Mouse (Mus musculus) kidney, embryonic 15.5 days (tissue): ENCODE measurements around the gene Tmod2. TPM values are rescaled to one million over a fixed set of nuclear protein-coding genes. Genes with fewer than 3 reads are reported as not detected.

Experiments
- ATAC-seq: fragments of 200-750 bp; cut with Nextera tagmentation; replicated peaks from 2 replicates; pipeline ENCODE4 v1.8.0; 2017; ENCODE audit warnings: moderate TSS enrichment; ENCODE audit not compliant: low FRiP score
- H3K27ac ChIP-seq: fragments of 300-500 bp; sonication (generic); 2 replicates; pipeline ENCODE4 v1.5.1; 2015; ENCODE audit warnings: mild to moderate bottlenecking, inconsistent platforms
- H3K27me3 ChIP-seq: fragments of 300-500 bp; sonication (generic); 2 replicates; pipeline ENCODE4 v1.6.1; 2015; ENCODE audit warnings: inconsistent platforms
- H3K36me3 ChIP-seq: fragments of 300-500 bp; sonication (generic); 2 replicates; pipeline ENCODE4 v1.6.1; 2015; ENCODE audit warnings: inconsistent platforms
- H3K4me1 ChIP-seq: fragments of 300-500 bp; sonication (generic); 2 replicates; pipeline ENCODE4 v1.6.1; 2015; ENCODE audit warnings: inconsistent platforms
- H3K4me2 ChIP-seq: fragments of 300-500 bp; sonication (generic); 2 replicates; pipeline ENCODE4 v1.6.1; 2015; ENCODE audit warnings: moderate library complexity, mild to moderate bottlenecking, inconsistent platforms
- H3K4me3 ChIP-seq: fragments of 300-500 bp; sonication (generic); replicated peaks from 2 replicates; pipeline ENCODE4 v1.5.1; 2015; ENCODE audit warnings: mild to moderate bottlenecking, inconsistent platforms
- H3K9ac ChIP-seq: fragments of 300-500 bp; sonication (generic); 2 replicates; pipeline ENCODE4 v1.6.1; 2015; ENCODE audit warnings: mild to moderate bottlenecking, inconsistent platforms
- H3K9me3 ChIP-seq: fragments of 300-500 bp; sonication (generic); replicated peaks from 2 replicates; pipeline ENCODE4 v1.6.1; 2016; ENCODE audit warnings: inconsistent platforms
- WGBS: fragments of 180-500 bp; shearing (Covaris S2); methylation state at CpG from one replicate; pipeline ENCODE4 v1.1.7; 2015; ENCODE audit warnings: mixed read lengths; 5-methylcytosine and 5-hydroxymethylcytosine counted together
- polyA plus RNA-seq: library from polyadenylated mRNA; unstranded; fragments of >200 nt; fragmentation: Nextera tagmentation; extraction: Ambion mirVana; gene quantifications from 2 replicates; pipeline ENCODE4 v1.2.1, GENCODE M21; 2015

Gene Tmod2
- polyA plus RNA-seq, 1 experiment from 2014 or later: 26.5 TPM

DNA sequence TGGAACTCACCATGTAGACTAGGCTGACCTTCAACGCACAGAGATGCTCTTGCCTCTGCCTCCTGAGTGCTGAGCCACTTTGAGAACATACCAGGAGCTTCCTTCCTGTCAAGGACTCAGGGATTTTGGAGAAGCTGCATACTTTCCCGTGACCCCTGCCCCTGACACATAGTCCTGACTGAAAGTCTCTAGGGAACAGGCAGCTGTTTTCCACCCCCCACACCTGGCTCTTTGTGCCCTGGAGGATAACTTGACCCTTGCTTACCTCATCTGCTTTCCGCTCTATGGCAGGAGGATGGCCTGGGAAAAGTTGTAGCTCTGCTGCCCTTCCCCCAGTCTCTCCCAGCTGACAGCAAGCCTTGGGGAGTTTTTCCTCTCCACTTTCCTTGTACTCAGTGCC lies 93.4 kb downstream of the Tmod2 start:
- no peak overlapping the region for H3K4me2 ChIP-seq
- WGBS: 68% methylated on average over 3 of the region's 3 CpGs
- H3K27me3 ChIP-seq: no peaks in the 10 kb centered on the region
- no peak overlapping the region for H3K4me3 ChIP-seq
- peaks cover 48% of the 10 kb centered on the region for H3K36me3 ChIP-seq
- ATAC-seq: 0 out of 2 replicates have a peak, but pooled peaks have one; percentile 10
- H3K9me3 ChIP-seq: no peaks in the 10 kb centered on the region
- no peaks in the 10 kb centered on the region for H3K4me1 ChIP-seq
- no peak overlapping the region for H3K27ac ChIP-seq
- H3K9ac ChIP-seq: no peak overlapping the region

Other genes starting within 250 kb of the Tmod2 start
- 59.6 and 66.9 TPM in 2 replicates for gene Mapk6, start 201.3 kb downstream of the Tmod2 start, polyA plus RNA-seq
- gene Leo1, start 169.8 kb downstream of the Tmod2 start, polyA plus RNA-seq: 42.9 and 43.4 TPM in 2 replicates
- gene Tmod3, start 51.7 kb downstream of the Tmod2 start, polyA plus RNA-seq: 143 and 144 TPM in 2 replicates
- 31.1 and 35.1 TPM in 2 replicates for gene Lysmd2, start 14.4 kb upstream of the Tmod2 start, polyA plus RNA-seq
- 0.69 and 3.2 TPM in 2 replicates for gene Scg3, start 72.7 kb upstream of the Tmod2 start, polyA plus RNA-seq
- 1.9 and 2.0 TPM in 2 replicates for gene Bmp5, start 164.0 kb upstream of the Tmod2 start, polyA plus RNA-seq